Mouse (Mus musculus): ENCODE measurements around the gene Lipc. TPM values are rescaled to one million over a fixed set of nuclear protein-coding genes. Genes with fewer than 3 reads are reported as not detected.

Gene Lipc
- total and polyA plus RNA-seq, 2 experiments, result 210 to 384 TPM

DNA sequence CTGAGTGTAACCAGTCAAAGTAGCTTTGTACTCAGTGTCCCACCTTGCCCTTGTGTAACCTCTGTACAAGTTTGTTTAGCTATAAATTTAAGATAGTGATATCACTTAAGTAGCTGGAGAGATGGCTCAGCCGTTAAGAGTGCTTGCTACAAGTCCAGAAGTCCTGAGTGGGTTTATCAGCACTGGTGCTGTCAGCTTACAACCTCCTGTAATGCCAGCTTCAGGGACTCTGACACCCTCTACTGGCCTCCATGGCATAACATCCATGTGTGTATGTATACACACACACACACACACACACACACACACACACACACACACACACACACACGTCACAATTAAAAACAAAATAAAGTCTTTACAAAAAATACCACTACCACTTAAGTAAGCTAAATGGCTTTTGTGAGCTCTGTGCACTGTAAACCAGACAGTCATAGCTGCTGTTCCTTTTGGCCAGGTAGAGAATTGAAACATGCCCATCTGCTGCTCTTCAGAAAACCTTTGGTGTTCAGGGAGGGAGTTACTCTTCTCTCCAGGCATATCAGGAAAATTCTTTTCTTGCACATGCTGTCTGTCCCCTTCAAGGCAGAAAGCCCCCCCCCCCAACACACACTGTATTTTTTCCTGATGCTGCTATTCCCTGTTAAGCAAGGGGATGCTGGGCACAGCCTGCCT, 10.9 kb upstream of the Lipc start:
- H3K27me3 ChIP-seq (ENCODE audit: control insufficient read depth, insufficient read depth, low read length), result no peaks in the 10 kb centered on the region
- whole genome bisulfite sequencing, result 91% methylated on average over 2 of the region's 2 CpGs
- no peak overlapping the region for H3K4me3 ChIP-seq (ENCODE audit: insufficient read depth, low read depth, low read length)
- TF ChIP-seq POLR2A (IDR thresholded peaks at IDR 0.05; ENCODE audit: extremely low read depth, insufficient read depth, low read length) (no peak), CTCF (IDR thresholded peaks at IDR 0.05; ENCODE audit: low read depth, low read length) (no peak)
- no peak for DNase-seq (ENCODE audit: extremely low read depth, low read depth, low spot score)
- H3K4me1 ChIP-seq (ENCODE audit: control insufficient read depth, insufficient read depth, low read length), result no peaks in the 10 kb centered on the region
- H3K27ac ChIP-seq (replicated peaks; ENCODE audit: insufficient read depth, low read depth, low read length), result no peak overlapping the region
- no peaks in the 10 kb centered on the region for H3K36me3 ChIP-seq (ENCODE audit: control insufficient read depth, insufficient read depth, low read length)
- no peaks in the 10 kb centered on the region for H3K79me2 ChIP-seq (ENCODE audit: control insufficient read depth, insufficient read depth, low read length)
- no peak overlapping the region for H3K9ac ChIP-seq (ENCODE audit: low read depth, low read length)

DNA sequence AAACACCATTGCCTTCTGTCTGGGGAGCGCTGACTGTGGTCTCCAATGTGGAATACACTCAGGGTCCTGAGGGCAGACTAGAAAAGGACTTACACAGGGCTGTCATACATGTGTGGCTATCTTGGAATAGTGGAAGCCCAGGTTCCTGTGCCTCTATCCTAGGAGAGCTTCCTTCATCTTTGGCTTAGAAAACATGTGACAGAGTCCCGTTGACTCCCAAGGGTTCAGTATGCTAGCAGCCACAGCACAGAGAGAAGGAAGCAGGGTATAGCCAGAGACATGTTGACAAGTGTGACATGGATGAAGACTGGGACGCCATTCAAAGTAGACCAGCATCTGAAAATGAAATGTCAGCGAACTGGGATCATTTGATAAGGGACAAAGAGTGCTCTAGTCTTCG, 8.3 kb upstream of the Lipc start:
- H3K9ac ChIP-seq (ENCODE audit: low read depth, low read length), result no peak overlapping the region
- no peaks in the 10 kb centered on the region for H3K36me3 ChIP-seq (ENCODE audit: control insufficient read depth, insufficient read depth, low read length)
- H3K4me1 ChIP-seq (ENCODE audit: control insufficient read depth, insufficient read depth, low read length), result no peaks in the 10 kb centered on the region
- TF ChIP-seq CTCF (IDR thresholded peaks at IDR 0.05; ENCODE audit: low read depth, low read length), result no peak
- no peak for TF ChIP-seq POLR2A (IDR thresholded peaks at IDR 0.05; ENCODE audit: extremely low read depth, insufficient read depth, low read length)
- no peak for DNase-seq (ENCODE audit: extremely low read depth, low read depth, low spot score)
- no peak overlapping the region for H3K4me3 ChIP-seq (ENCODE audit: insufficient read depth, low read depth, low read length)
- no peak overlapping the region for H3K27ac ChIP-seq (replicated peaks; ENCODE audit: insufficient read depth, low read depth, low read length)
- 97% methylated on average over 5 of the region's 5 CpGs for WGBS
- H3K79me2 ChIP-seq (ENCODE audit: control insufficient read depth, insufficient read depth, low read length), result no peaks in the 10 kb centered on the region
- no peaks in the 10 kb centered on the region for H3K27me3 ChIP-seq (ENCODE audit: control insufficient read depth, insufficient read depth, low read length)

DNA sequence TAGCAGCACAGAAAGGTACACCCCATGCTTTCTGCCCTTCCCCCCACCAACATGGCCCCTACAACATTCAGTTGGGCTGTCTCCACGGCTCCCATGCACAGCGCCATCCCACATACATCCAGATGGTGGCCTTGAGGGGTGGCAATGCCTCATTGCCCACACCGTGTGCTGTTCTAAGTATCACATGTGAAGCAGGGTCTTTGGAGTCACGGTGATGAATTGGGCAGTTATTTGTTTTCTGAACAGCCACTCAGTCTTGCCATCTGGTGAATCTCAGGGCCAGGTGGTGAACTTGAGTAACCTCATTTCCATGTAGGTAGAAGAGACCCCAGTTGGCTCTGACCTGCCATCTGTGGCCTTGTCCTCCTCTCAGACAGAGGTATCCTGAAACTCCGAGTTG, 7.8 kb upstream of the Lipc start:
- DNase-seq (ENCODE audit: extremely low read depth, low read depth, low spot score), result no peak
- no peaks in the 10 kb centered on the region for H3K79me2 ChIP-seq (ENCODE audit: control insufficient read depth, insufficient read depth, low read length)
- no peaks in the 10 kb centered on the region for H3K27me3 ChIP-seq (ENCODE audit: control insufficient read depth, insufficient read depth, low read length)
- TF ChIP-seq CTCF (IDR thresholded peaks at IDR 0.05; ENCODE audit: low read depth, low read length) (no peak), POLR2A (IDR thresholded peaks at IDR 0.05; ENCODE audit: extremely low read depth, insufficient read depth, low read length) (no peak)
- H3K9ac ChIP-seq (ENCODE audit: low read depth, low read length), result no peak overlapping the region
- 96% methylated on average over 5 of the region's 5 CpGs for WGBS
- no peak overlapping the region for H3K27ac ChIP-seq (replicated peaks; ENCODE audit: insufficient read depth, low read depth, low read length)
- H3K36me3 ChIP-seq (ENCODE audit: control insufficient read depth, insufficient read depth, low read length), result no peaks in the 10 kb centered on the region
- H3K4me1 ChIP-seq (ENCODE audit: control insufficient read depth, insufficient read depth, low read length), result no peaks in the 10 kb centered on the region
- H3K4me3 ChIP-seq (ENCODE audit: insufficient read depth, low read depth, low read length), result no peak overlapping the region

DNA sequence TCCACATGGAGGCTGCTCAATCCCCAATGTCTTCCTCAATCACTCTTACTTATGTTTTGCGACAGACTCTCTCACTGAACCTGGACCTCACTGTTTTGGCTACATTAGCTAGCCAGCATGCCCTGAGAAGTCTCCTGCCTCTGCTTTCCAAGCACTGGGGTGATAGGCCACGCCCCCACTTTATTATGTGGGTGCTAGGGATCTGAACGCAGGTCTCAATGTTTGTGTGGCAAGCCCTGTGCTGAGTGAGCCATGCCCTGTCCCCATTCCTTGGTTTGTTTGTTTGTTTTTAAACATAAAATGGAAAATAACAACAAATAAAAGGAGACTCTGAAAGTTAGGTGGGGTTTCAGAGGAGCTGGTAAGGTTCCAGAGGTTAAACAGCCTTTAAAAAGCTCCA, 7.4 kb upstream of the Lipc start:
- TF ChIP-seq POLR2A (IDR thresholded peaks at IDR 0.05; ENCODE audit: extremely low read depth, insufficient read depth, low read length) (no peak), CTCF (IDR thresholded peaks at IDR 0.05; ENCODE audit: low read depth, low read length) (no peak)
- no peaks in the 10 kb centered on the region for H3K36me3 ChIP-seq (ENCODE audit: control insufficient read depth, insufficient read depth, low read length)

DNA sequence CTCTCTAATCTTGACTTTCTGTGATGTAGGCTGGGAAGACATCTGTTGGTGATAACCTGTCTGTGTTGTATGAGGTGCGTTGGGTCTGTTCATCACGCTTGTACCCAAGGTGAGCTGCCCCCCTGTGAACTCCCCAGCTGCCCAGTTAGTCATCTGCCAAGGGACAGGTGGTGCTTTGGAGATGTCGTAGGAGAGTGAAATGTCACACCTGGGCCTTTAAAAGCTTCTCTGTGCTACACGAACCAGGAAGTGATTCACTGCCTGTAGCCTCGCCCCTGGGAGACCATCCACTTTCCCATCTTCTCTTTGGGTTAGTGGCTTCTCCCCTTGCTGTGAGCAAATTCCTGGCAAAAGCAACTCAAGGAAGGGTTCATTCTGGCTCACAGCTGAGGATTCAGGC, 6.4 kb upstream of the Lipc start:
- Histone ChIP-seq H3K4me1 (ENCODE audit: control insufficient read depth, insufficient read depth, low read length) (no peaks in the 10 kb centered on the region), H3K9ac (ENCODE audit: low read depth, low read length) (no peak overlapping the region), H3K27me3 (ENCODE audit: control insufficient read depth, insufficient read depth, low read length) (no peaks in the 10 kb centered on the region), H3K79me2 (ENCODE audit: control insufficient read depth, insufficient read depth, low read length) (no peaks in the 10 kb centered on the region), H3K4me3 (ENCODE audit: insufficient read depth, low read depth, low read length) (no peak overlapping the region), H3K27ac (replicated peaks; ENCODE audit: insufficient read depth, low read depth, low read length) (no peak overlapping the region), H3K36me3 (ENCODE audit: control insufficient read depth, insufficient read depth, low read length) (no peaks in the 10 kb centered on the region)
- no peak for DNase-seq (ENCODE audit: extremely low read depth, low read depth, low spot score)
- TF ChIP-seq POLR2A (IDR thresholded peaks at IDR 0.05; ENCODE audit: extremely low read depth, insufficient read depth, low read length), result no peak
- TF ChIP-seq CTCF (IDR thresholded peaks at IDR 0.05; ENCODE audit: low read depth, low read length), result no peak
- WGBS, result 89% methylated on average over 5 of the region's 5 CpGs

More for the DNA sequence above, 7.4 kb upstream of the Lipc start:
- WGBS, result 97% methylated on average over 3 of the region's 3 CpGs
- Histone ChIP-seq H3K4me3 (ENCODE audit: insufficient read depth, low read depth, low read length) (no peak overlapping the region), H3K27me3 (ENCODE audit: control insufficient read depth, insufficient read depth, low read length) (no peaks in the 10 kb centered on the region), H3K9ac (ENCODE audit: low read depth, low read length) (no peak overlapping the region), H3K4me1 (ENCODE audit: control insufficient read depth, insufficient read depth, low read length) (no peaks in the 10 kb centered on the region), H3K79me2 (ENCODE audit: control insufficient read depth, insufficient read depth, low read length) (no peaks in the 10 kb centered on the region), H3K27ac (replicated peaks; ENCODE audit: insufficient read depth, low read depth, low read length) (no peak overlapping the region)
- no peak for DNase-seq (ENCODE audit: extremely low read depth, low read depth, low spot score)

DNA sequence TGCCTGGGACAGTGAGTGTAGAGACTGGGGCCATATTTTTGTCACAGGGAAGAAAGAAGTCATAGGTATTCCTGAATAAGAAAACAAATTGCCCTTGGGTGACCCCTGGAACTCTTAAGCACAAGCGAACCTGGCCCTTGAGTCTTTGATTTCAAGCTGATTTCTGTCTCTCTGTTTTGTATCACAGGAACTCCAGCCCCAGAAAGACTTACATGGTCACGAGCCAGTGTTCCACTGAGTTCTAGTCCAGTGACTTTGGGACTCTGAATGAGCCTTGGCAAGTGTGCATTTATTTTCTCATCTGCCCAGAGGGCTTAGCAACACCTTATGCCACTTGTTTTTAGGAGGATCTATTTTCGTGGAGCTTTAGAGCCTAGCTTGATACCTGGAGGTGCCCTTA, 5.7 kb upstream of the Lipc start:
- DNase-seq (ENCODE audit: extremely low read depth, low read depth, low spot score), result no peak
- Histone ChIP-seq H3K4me3 (ENCODE audit: insufficient read depth, low read depth, low read length) (no peak overlapping the region), H3K4me1 (ENCODE audit: control insufficient read depth, insufficient read depth, low read length) (0 out of 2 replicates have a peak, but pooled peaks cover under 1% of the 10 kb centered on the region), H3K79me2 (ENCODE audit: control insufficient read depth, insufficient read depth, low read length) (no peaks in the 10 kb centered on the region), H3K27me3 (ENCODE audit: control insufficient read depth, insufficient read depth, low read length) (no peaks in the 10 kb centered on the region), H3K27ac (replicated peaks; ENCODE audit: insufficient read depth, low read depth, low read length) (no peak overlapping the region), H3K9ac (ENCODE audit: low read depth, low read length) (no peak overlapping the region), H3K36me3 (ENCODE audit: control insufficient read depth, insufficient read depth, low read length) (no peaks in the 10 kb centered on the region)
- 87% methylated on average over 3 of the region's 3 CpGs for WGBS
- TF ChIP-seq POLR2A (IDR thresholded peaks at IDR 0.05; ENCODE audit: extremely low read depth, insufficient read depth, low read length) (no peak), CTCF (IDR thresholded peaks at IDR 0.05; ENCODE audit: low read depth, low read length) (no peak)
